Mouse (Mus musculus) gastrocnemius, adult 18-20 months (tissue): ENCODE results near the gene Vmn1r2. TPM values are rescaled to one million over a fixed set of nuclear protein-coding genes. Genes with fewer than 3 reads are reported as not detected.
"Not testable (repeated sequence)": the region's sequence is repeated elsewhere in the genome, so short reads cannot be mapped to it uniquely, and the experiment has no call there.

ENCODE experiments used
- DNase-seq: peaks from one replicate; pipeline ENCODE4 v3.0.0; 2021; ENCODE audit warnings: low spot score
- long read RNA-seq, 2 experiments: library from polyadenylated mRNA; stranded (forward); transcript quantifications; one replicate each; pipeline ENCODE4 v2.0.0; 2021
- total RNA-seq, 2 experiments: library from RNA; stranded (reverse); gene quantifications; 2 replicates each; pipeline ENCODE4 v1.2.3; 2021

Gene Vmn1r2
- not detected for total RNA-seq
- long read RNA-seq, experiment 1: 0 reads
- long read RNA-seq, experiment 2: 0 reads

- DNase-seq: not testable (repeated sequence)
These were observed at the start of gene Vmn1r2 for GRCm38 (mm10) chr4:3167020-3167419. Gene Vmn1r2 (plus strand): TSS chr4:3167320.

GRCm38 (mm10) chr4:3147926-3148325 is 19.2 kb upstream of the Vmn1r2 start:
- not testable (repeated sequence) for DNase-seq

- not testable (repeated sequence) for DNase-seq
These were observed 13.8 kb upstream of the Vmn1r2 start for GRCm38 (mm10) chr4:3153320-3153719.

GRCm38 (mm10) chr4:3164429-3164828 is 2.7 kb upstream of the Vmn1r2 start:
- DNase-seq: not testable (repeated sequence)

GRCm38 (mm10) chr4:3165046-3165445 is 2.1 kb upstream of the Vmn1r2 start:
- DNase-seq: no peak

GRCm38 (mm10) chr4:3174586-3174985 is 7.5 kb downstream of the Vmn1r2 start:
- DNase-seq: not testable (repeated sequence)

- not testable (repeated sequence) for DNase-seq
These were observed 8.6 kb downstream of the Vmn1r2 start for GRCm38 (mm10) chr4:3175756-3176155.

GRCm38 (mm10) chr4:3176195-3176594 is 9.1 kb downstream of the Vmn1r2 start:
- not testable (repeated sequence) for DNase-seq

- DNase-seq: peak; percentile 4
These were observed 9.8 kb downstream of the Vmn1r2 start for GRCm38 (mm10) chr4:3176746-3177490.

- not testable (repeated sequence) for DNase-seq
These were observed 18.1 kb downstream of the Vmn1r2 start, which contains the start of gene Vmn1r3 for GRCm38 (mm10) chr4:3185258-3185657. Gene Vmn1r3 (minus strand): TSS chr4:3185358.

- not testable (repeated sequence) for DNase-seq
These were observed 42.6 kb downstream of the Vmn1r2 start for GRCm38 (mm10) chr4:3209643-3210217.

- not testable (repeated sequence) for DNase-seq
These were observed 46.2 kb downstream of the Vmn1r2 start for GRCm38 (mm10) chr4:3213349-3213748.

- DNase-seq: not testable (repeated sequence)
These were observed 49.3 kb downstream of the Vmn1r2 start for GRCm38 (mm10) chr4:3216382-3216781.

Other genes starting within 250 kb of the Vmn1r2 start
- gene Vmn1r3, start 18.0 kb downstream of the Vmn1r2 start, total RNA-seq: not detected